Mouse (Mus musculus) cerebellum, adult 2 months (tissue): ENCODE data around the gene Cbfa2t2.

Experiments used
- CTCF ChIP-seq: fragments of 200-500 bp; IDR thresholded peaks from 2 replicates; pipeline ENCODE4 v1.5.1; 2011; ENCODE audit warnings: low read depth, mild to moderate bottlenecking, control low read depth, low read length, moderate library complexity, borderline replicate concordance; ENCODE audit not compliant: insufficient read depth
- POLR2A ChIP-seq: fragments of 200-500 bp; IDR thresholded peaks from 2 replicates; pipeline ENCODE4 v1.6.1; 2011; ENCODE audit warnings: low read length, control low read depth, borderline replicate concordance; ENCODE audit not compliant: insufficient read depth

GRCm38 (mm10) chr2:154546711-154547110 is 110.4 kb downstream of the Cbfa2t2 start, which contains the start of gene 1700003F12Rik:
- TF ChIP-seq CTCF (no peak), POLR2A (no peak)
